In the genomic region with DNA sequence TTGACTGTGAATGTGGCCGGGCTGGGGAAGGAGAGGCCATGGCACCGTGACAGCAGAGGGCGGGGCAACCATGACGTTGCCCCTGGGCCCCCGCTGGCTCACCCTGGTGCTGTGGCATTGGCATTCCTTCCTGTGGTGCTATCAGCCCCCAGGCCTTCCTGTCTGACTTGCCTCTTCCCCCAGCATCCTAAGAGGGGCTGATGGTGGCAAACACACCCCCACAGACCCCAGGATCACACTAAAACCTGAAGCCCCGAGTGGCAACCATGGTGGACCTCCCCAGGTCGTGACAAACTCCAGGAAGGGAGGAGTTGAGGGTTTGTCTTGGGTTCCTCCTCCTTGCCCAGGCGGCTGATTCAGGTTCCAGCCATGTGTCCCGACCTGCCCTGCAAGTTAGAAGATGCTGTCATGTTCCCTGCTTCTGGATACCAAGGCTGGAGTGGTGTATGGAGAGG, we compare ENCODE assay signal across 11 mouse cellular contexts. TPM values are rescaled to one million over a fixed set of nuclear protein-coding genes. Genes with fewer than 3 reads are reported as not detected.
DNase-seq lines count a peak whose midpoint lies in the region; ATAC-seq and TF ChIP-seq lines count a peak whose summit lies in the region.
"Had no signal": no experiment of that assay in that cellular context is flagged by ENCODE, and none has a peak within 500 bp of the region (broad histone marks: within the 10 kb centered on the region; RNA-seq: fewer than 3 reads in every experiment).

No protein-coding gene starts in this region.

- no peaks in the 10 kb centered on the region for H3K27me3 ChIP-seq in kidney, postnatal 0 days (ENCODE audit: insufficient read depth, low read length)
- H3K27me3 ChIP-seq: midbrain, embryonic 12.5 days had no signal

- no peak overlapping the region for H3K9ac ChIP-seq in kidney, postnatal 0 days (ENCODE audit: low read depth, low read length)
- H3K9ac ChIP-seq: midbrain, embryonic 12.5 days had no signal

- peak; percentile 38; the same call in 1 of the 2 replicates for ATAC-seq in kidney, postnatal 0 days (replicated peaks; ENCODE audit: low FRiP score, low read depth)
- ATAC-seq in granulocyte monocyte progenitor cell, adult 5-6 weeks (replicated peaks; ENCODE audit: poor library complexity, severe bottlenecking): peak; percentile 47
- peak; percentile 70 for ATAC-seq in megakaryocyte-erythroid progenitor cell, adult 5-6 weeks (replicated peaks; ENCODE audit: low FRiP score, low TSS enrichment, poor library complexity, severe bottlenecking)

- H3K4me3 ChIP-seq in kidney, postnatal 0 days (replicated peaks; ENCODE audit: low read depth, low read length): no peak overlapping the region
- H3K4me3 ChIP-seq: gastrocnemius, adult 2 months; midbrain, embryonic 12.5 days had no signal

- TF ChIP-seq CTCF in kidney, postnatal 0 days (IDR thresholded peaks at IDR 0.05; ENCODE audit: low read depth): no peak

- no peak overlapping the region for H3K4me2 ChIP-seq in kidney, postnatal 0 days (ENCODE audit: low read length)
- H3K4me2 ChIP-seq: midbrain, embryonic 12.5 days had no signal

- no peak for DNase-seq in kidney, postnatal 0 days (ENCODE audit: low spot score)
- DNase-seq in kidney, adult 11 months: no peak
- DNase-seq in T-cell, adult 2 months (ENCODE audit: low spot score): peak; percentile 14
- no peak for DNase-seq in right cerebral cortex, postnatal 25 days
- no peak for DNase-seq in frontal cortex, postnatal 10 days (ENCODE audit: low spot score in 2 of 2)
- DNase-seq in cerebellum, postnatal 25 days: no peak
- DNase-seq: gastrocnemius, adult 2 months; heart, postnatal 36 days had no signal

- H3K27ac ChIP-seq in kidney, postnatal 0 days: no peak overlapping the region
- H3K27ac ChIP-seq: gastrocnemius, adult 2 months; midbrain, embryonic 12.5 days had no signal

- no peaks in the 10 kb centered on the region for H3K9me3 ChIP-seq in kidney, postnatal 0 days (replicated peaks; ENCODE audit: low read length)
- H3K9me3 ChIP-seq: midbrain, embryonic 12.5 days had no signal

- H3K4me1 ChIP-seq in kidney, postnatal 0 days (replicated peaks; ENCODE audit: insufficient read depth, low read length): peaks cover 2% of the 10 kb centered on the region; the same call in 1 of the 2 replicates

- no peaks in the 10 kb centered on the region for H3K36me3 ChIP-seq in kidney, postnatal 0 days (ENCODE audit: insufficient read depth, low read length)
- H3K36me3 ChIP-seq: midbrain, embryonic 12.5 days had no signal

- WGBS in kidney, postnatal 0 days: 43% methylated on average over 9 of the region's 9 CpGs

RNA-seq across cellular contexts. Expression of a gene that starts 3.2 kb away (rescaled TPM):
- polyA plus RNA-seq in kidney, postnatal 0 days (2015; fragmentation: Nextera tagmentation; extraction: Ambion mirVana): 1.0 and 1.8 TPM in 2 replicates
- total RNA-seq in granulocyte monocyte progenitor cell, adult 5-6 weeks (2014; fragmentation: Nextera tagmentation): 11.4 and 12.3 TPM in 2 replicates
- total RNA-seq in granulocyte monocyte progenitor cell, adult 5-6 weeks (2017): 17.4 and 25.3 TPM in 2 replicates
- 27.1 and 36.9 TPM in 2 replicates for total RNA-seq in megakaryocyte-erythroid progenitor cell, adult 5-6 weeks (2014; fragmentation: Nextera tagmentation)
- 24.0 and 36.5 TPM in 2 replicates for total RNA-seq in megakaryocyte-erythroid progenitor cell, adult 5-6 weeks (2017)

RNA-seq across cellular contexts. Expression of a gene that starts 15.3 kb away (rescaled TPM):
- polyA plus RNA-seq in kidney, postnatal 0 days (2015; fragmentation: Nextera tagmentation; extraction: Ambion mirVana): 10.4 and 12.1 TPM in 2 replicates
- 2.2 and 2.9 TPM in 2 replicates for total RNA-seq in granulocyte monocyte progenitor cell, adult 5-6 weeks (2014; fragmentation: Nextera tagmentation)
- 0.95 and 1.2 TPM in 2 replicates for total RNA-seq in granulocyte monocyte progenitor cell, adult 5-6 weeks (2017)
- 0.54 and 2.1 TPM in 2 replicates for total RNA-seq in megakaryocyte-erythroid progenitor cell, adult 5-6 weeks (2014; fragmentation: Nextera tagmentation)
- 0.72 and 0.89 TPM in 2 replicates for total RNA-seq in megakaryocyte-erythroid progenitor cell, adult 5-6 weeks (2017)

RNA-seq across cellular contexts. Expression of a gene that starts 49.5 kb away (rescaled TPM):
- polyA plus RNA-seq in kidney, postnatal 0 days (2015; fragmentation: Nextera tagmentation; extraction: Ambion mirVana): 2,857 and 3,220 TPM in 2 replicates
- total RNA-seq in granulocyte monocyte progenitor cell, adult 5-6 weeks (2014; fragmentation: Nextera tagmentation): 4,964 and 5,314 TPM in 2 replicates
- 4,316 and 4,490 TPM in 2 replicates for total RNA-seq in granulocyte monocyte progenitor cell, adult 5-6 weeks (2017)
- total RNA-seq in megakaryocyte-erythroid progenitor cell, adult 5-6 weeks (2014; fragmentation: Nextera tagmentation): 5,043 and 6,230 TPM in 2 replicates
- total RNA-seq in megakaryocyte-erythroid progenitor cell, adult 5-6 weeks (2017): 5,746 and 6,785 TPM in 2 replicates
